ENCODE assay signal across 12 mouse cellular contexts in genomic region chr10:23211381-23211780, GRCm38 (mm10).
"Had no signal": no experiment of that assay in that cellular context is flagged by ENCODE, and none has a peak within 500 bp of the region (broad histone marks: within the 10 kb centered on the region; RNA-seq: fewer than 3 reads in every experiment).

No protein-coding gene starts in this region.

- H3K27me3 ChIP-seq: limb, embryonic 15.5 days; liver, embryonic 12.5 days; lung, embryonic 15.5 days; midbrain, embryonic 12.5 days had no signal

- H3K9me3 ChIP-seq: limb, embryonic 15.5 days; liver, embryonic 12.5 days; lung, embryonic 15.5 days; midbrain, embryonic 12.5 days had no signal

- DNase-seq: kidney, postnatal 36 days; layer of hippocampus, adult 9-11 months; layer of hippocampus, postnatal 36 days; right cerebral cortex, adult 18-20 months; right cerebral cortex, postnatal 25 days had no signal

- ATAC-seq: liver, embryonic 12.5 days; midbrain, embryonic 16.5 days had no signal

- H3K4me1 ChIP-seq: limb, embryonic 15.5 days; liver, embryonic 12.5 days; lung, embryonic 15.5 days; midbrain, embryonic 12.5 days had no signal

- H3K4me3 ChIP-seq: limb, embryonic 15.5 days; liver, embryonic 12.5 days; lung, embryonic 15.5 days; midbrain, embryonic 12.5 days had no signal

- H3K4me2 ChIP-seq: limb, embryonic 15.5 days; liver, embryonic 12.5 days; lung, embryonic 15.5 days; midbrain, embryonic 12.5 days had no signal

- H3K27ac ChIP-seq: kidney, postnatal 0 days; limb, embryonic 15.5 days; liver, embryonic 12.5 days; lung, embryonic 15.5 days; midbrain, embryonic 12.5 days; stomach, postnatal 0 days had no signal

- H3K9ac ChIP-seq: limb, embryonic 15.5 days; liver, embryonic 12.5 days; lung, embryonic 15.5 days; midbrain, embryonic 12.5 days had no signal

- H3K36me3 ChIP-seq: limb, embryonic 15.5 days; liver, embryonic 12.5 days; lung, embryonic 15.5 days; midbrain, embryonic 12.5 days had no signal
